Mouse (Mus musculus): ENCODE measurements around the gene Pank1.

Gene Pank1

DNA sequence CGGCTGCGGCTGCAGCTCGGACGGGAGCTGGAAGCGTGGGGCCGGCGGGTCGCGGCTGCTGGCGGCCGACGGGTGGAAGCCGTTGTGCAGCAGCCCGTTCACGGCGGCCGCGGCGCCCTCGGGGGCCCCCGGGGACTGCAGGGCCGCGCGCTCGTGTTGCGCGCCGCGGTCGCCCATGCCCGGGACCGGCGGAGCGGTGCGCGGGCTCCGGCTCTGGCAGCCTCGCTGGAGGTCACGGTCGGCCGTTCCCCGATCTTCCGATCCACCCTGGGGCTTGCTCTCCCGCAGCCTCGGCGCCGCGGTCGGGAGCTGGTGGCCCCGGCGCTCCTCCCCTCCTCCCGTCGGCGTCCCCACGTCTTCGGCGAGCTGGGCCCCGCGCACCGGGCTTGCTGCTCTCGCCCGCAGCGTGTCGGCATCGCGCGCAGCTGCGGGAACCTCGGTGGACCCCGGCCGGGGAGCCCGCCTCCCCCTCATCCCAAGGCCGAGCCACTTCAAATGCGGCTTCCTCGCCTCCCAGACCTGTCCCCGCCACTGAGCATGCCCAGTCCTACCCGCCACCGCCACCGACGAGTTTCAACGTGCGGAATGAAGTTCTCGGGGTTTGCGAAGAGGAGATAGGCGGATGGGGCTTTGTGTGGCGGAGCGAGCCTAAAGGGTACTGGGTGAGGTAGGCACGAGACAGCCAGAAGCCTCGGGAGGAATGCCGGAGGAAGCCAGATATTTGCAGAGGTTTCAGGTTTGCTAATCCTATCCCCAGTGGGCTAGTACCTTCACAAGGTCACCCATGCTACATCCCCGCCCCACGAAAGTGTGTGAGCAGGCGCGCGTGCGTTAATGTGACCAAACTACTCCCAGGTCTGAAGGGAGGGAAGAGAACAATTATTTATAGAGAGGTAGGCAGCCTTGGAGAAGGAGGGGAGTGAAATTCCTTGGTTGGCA lies at the start of gene Pank1:
Gene Pank1 (minus strand): TSS at position 853 of the 939 bp plus-strand sequence.
- peak; percentile 75 for DNase-seq (ENCODE audit: low read depth, low spot score)

- DNase-seq (ENCODE audit: low read depth, low spot score): no peak
These were observed 43.3 kb upstream of the Pank1 start for GRCm38 (mm10) chr19:34922603-34922963.

DNA sequence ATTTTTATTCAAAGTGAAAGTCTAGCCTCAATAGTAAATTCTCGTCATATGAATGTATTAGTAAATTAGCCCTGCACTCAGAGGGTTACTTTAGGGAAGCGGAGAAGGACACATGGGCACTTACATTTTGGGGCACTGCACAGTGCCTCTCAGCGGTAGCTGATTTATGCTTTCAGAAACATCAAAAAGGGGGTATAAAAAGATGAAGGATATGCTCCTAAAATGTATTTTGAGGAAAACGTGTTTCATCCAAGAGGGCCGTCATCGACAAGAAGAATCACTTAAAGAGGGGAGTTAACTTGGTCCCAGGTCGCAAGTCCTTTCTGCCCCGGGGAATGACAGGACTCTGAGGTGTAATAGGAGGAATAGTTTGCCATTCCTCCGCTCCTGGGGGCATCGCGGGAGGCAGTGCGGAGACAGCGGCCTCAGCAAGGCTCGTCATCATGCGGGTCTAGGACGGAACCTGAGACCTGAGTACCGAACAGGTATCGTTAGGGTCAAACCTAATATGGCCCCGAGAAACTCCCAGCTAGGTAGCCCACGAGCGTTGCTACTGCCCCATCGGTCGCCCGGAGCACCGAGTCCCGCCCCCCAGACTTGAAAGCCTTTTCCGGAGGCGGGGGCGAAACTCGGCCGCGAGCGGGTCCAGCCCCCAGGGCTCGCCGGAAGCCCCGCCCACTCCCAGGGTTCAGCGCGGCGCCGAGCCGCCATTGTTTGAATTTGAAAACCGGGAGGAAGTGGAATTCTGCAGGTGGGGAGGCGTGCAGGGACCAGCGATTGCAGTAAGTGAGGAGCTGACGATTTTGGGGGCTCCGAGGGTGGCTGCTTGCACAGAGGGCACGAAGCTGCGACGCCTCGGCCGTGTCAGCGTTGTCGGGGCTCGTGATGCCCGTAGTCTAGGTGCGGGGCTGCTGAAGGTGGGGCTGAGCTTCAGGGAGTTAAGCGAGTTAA lies 42.7 kb upstream of the Pank1 start, which contains the start of gene Kif20b:
Gene Kif20b (plus strand): TSS at position 710 of the 951 bp plus-strand sequence.
- peak; percentile 93 for DNase-seq (ENCODE audit: low read depth, low spot score)

DNA sequence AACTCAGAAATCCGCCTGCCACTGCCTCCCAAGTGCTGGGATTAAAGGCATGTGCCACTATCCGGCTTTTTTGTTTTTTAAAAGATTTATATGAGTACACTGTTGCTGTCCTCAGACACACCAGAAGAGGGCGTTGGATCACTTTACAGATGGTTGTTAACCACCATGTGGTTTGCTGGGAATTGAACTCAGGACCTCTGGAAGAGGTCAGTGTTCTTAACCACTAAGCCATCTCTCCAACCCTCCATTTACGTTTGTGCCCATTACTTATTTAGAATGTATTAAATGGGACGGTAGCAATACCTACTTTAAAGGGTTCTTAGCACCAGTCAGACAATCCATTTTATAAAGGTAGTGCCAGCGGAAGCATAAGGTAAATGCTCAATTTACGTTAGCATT lies 42.0 kb upstream of the Pank1 start:
- DNase-seq (ENCODE audit: low read depth, low spot score): peak; percentile 15

DNA sequence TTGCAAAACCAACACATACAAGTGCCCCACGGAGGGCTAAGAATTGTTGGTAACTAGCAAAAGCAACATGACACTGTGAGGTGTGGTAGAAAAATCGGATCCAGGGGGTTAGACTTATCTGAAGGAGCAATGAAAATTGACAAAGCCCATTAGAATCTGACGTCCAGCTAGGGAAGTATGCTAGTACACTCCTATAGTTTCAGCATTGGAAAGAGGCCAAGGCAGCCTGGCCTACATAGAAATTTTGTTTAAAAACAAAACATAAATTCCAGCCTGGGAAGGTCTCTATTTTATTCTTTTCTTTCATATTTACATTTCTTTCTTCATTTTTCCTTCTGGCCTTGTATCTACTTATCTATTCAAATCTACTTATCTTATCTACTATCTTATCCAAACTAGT lies 41.3 kb upstream of the Pank1 start:
- no peak for DNase-seq (ENCODE audit: low read depth, low spot score)

- DNase-seq (ENCODE audit: low read depth, low spot score): no peak
These were observed 40.8 kb upstream of the Pank1 start for GRCm38 (mm10) chr19:34920066-34920465.

DNA sequence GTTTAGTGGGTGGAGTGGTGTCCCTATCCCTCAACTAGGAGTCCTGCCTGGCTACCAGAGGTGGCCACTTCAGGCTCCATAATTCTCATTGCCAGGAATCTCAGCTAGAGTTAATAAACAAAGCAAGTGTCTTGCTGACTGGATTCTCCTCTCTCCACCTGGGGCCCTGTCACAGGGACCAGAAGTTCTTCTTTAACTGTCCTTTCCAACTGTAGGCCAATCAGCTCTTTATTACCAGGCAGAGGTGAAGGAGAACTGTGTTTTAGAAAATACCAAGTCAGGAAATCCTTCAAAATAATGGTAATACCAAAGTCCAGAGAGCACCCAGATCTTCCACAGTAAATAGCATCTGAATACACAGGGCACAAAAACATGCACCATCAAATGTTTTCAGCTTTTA lies 33.1 kb upstream of the Pank1 start:
- no peak for DNase-seq (ENCODE audit: low read depth, low spot score)

GRCm38 (mm10) chr19:34906772-34907171 lies 27.5 kb upstream of the Pank1 start:
- DNase-seq (ENCODE audit: low read depth, low spot score): no peak

DNA sequence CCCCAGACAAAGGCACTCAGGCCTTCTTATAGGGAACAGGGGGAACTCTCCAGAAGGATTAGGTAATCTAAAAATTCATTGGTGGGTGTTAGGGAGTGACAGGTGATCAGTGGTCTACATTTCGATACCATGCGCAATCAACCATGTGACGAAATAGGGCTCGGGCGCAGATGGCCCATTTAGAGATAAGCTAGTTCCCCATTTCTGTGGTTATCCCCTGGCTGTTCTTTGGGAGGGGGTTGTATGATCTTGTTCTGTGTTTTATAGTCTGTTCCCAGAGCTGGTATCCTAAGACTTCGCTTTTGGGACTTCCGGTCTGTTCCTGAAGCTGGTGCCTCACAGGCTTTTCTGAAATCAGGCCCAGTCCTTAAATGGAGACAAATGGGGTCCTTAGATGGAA lies 26.2 kb upstream of the Pank1 start:
- DNase-seq (ENCODE audit: low read depth, low spot score): no peak

DNA sequence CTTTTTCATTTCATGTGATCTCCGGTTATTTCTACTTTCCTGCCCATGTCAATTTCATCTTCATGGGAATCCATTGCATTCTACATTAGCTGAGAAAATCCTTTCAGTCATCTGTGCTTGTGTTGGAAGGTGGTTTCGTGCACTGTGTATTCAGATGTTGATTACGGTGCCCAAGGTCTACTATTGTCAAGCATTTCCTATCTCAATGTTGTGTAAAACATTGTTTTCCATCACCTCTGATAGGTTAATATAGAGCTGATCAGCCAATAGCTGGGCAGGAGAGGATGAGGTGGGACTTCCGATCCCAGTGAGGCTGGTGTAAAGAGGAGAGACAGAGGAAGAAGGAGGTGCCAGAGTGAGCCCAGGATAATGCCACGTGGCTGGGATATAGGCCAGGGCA lies 24.8 kb upstream of the Pank1 start:
- DNase-seq (ENCODE audit: low read depth, low spot score): no peak

DNA sequence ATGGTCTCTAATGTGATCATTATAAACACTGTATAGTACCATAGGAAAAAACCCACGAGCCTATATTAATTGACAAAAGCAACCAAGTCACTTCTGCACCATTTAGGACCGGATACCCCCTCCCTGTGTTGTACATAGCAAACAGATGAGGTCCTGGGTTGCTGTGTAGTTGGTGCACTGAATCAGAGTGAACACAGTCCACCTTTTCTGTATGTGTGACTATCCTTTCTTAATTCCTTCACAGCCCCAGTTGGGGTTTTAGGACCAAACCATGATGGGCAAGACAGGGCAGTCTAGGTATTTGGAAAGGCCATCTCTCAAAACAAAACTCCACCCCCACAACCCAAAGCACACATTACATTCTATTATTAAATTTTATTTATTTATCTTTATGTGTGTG lies 22.5 kb upstream of the Pank1 start:
- no peak for DNase-seq (ENCODE audit: low read depth, low spot score)

DNA sequence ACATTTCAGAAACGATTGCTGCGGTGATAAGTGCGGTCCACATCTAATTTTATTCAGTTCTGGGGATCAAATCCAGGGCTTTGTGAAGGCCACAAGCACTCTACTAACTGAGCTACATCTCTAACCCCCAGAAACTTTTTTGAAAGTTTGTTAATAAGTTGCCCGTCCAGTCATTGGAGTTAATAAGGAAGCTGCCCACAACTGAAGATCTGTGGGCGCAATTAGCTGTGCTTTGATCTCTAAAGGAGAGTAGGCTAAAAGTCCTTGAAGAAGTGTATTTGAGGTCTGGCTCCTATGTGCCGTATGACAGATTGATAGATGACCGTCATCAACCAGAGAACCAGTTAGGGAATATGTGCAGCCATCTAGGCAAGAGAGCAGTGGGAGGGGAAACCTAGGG lies 22.0 kb upstream of the Pank1 start:
- DNase-seq (ENCODE audit: low read depth, low spot score): no peak

DNA sequence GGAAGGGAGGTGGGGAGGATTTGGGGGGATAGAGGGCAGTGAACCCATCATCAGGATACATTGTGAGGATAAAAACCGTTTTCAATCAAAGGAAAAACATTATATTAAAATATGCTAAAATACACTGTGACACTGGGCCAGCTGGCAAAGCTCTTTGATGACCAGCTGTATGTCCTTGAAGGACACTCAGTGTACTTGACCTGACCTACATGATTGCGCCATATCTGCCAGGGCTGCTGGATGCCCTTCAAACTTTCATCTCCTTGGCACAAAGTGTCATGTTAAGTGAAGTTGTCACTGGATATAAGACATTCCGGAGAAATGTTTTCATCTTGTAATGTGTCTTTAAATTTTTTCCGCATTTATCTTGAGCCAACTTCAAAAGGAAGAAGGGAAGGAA lies 19.7 kb upstream of the Pank1 start:
- DNase-seq (ENCODE audit: low read depth, low spot score): no peak

DNA sequence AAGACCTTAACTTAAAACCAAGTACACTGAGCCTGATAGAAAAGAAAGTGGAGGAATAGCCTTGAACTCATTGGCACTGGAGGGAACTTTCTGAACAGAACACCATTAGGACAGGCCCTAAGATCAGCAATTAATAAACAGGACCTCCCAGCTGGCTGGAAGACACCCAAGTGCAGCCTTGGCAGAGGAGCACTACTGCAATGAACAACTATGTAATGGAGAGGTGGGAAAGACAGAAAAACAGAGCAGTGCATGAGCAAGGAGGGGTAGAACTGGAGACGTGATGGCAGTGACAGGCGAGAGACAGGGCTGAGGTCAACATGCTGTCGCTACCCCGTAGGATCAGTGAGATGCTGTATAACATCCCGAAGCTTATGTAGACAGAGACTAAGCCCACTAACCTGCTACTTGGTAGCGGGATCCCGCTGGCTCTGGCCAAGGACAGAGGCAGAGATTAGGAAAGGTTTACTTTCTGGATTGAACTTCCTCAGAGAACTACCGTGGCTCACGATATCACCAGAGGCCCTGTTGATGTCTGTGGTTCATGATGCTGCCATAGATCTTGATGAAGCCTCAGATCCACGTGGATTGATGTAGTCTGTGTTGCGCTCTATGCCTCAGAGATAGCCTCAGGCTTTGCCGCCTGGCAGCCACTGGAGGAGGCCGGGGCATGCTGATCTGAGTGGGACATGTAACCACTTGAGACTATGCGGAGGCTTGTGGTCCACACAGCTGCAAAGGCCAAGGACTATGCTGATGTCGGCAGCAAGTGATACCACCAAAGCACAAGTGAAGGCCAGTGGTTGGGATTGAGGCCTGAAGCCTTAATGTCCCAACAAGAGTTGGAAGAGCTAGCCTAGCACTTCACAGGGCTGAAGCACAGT lies 18.1 kb upstream of the Pank1 start:
- no peak for DNase-seq (ENCODE audit: low read depth, low spot score)

DNA sequence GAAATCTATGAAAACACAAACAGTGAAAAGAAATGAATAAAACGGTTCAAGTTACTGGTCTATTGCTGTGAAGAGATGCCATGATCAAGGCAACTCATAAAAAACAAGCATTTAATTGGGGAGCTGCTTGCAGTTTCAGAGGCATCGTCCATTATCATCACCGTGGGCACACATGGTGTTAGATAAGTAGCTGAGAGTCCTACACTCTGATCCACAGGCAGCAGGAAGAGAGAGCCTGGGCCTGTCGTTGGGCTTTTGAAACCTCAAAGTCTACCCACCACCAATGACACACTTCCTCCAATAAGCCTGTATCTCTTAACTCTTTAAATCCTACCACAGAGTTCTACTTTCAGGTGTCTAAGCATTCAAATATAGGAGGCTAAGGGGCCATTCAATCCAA lies 15.8 kb upstream of the Pank1 start:
- DNase-seq (ENCODE audit: low read depth, low spot score): no peak

DNA sequence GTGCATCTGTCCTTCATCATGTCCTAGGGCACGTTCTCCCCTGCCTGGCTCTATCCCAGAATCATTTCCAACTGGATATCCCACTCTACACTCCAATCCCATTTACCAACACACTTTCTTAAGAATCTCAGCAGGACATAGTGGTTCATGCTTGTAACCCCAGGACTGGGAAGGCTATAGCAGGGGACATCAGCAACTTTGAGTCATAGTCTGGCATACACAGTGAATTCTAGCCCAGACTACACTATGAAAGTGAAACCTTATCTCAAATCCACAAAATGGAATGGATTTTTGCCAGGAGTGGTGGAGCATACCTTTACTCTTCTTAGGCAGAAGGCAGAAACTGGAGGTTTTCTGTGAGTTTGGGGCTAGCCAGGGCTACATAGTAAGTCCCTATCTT lies 12.3 kb upstream of the Pank1 start:
- DNase-seq (ENCODE audit: low read depth, low spot score): no peak

DNA sequence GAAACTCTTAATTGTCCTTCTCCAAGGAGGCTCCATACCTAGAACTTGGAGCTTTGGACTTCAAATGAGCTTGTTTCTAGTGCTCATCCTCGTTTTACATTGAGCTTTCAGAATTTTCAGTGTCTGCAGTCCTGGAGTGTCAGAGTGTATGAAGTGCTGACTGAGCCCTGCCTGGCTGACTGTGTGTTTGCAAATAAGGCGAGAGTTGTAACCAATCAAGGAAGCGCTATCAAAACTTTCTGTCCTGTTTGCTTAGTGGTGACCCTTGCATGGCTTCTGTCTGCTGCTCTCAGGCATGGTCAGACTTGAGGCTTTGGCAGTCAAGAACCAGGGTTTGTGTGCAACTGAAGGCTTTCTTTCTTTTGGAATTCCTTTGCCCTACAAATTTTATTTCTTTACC lies 11.7 kb upstream of the Pank1 start:
- no peak for DNase-seq (ENCODE audit: low read depth, low spot score)

- no peak for DNase-seq (ENCODE audit: low read depth, low spot score)
These were observed 7.1 kb upstream of the Pank1 start for GRCm38 (mm10) chr19:34886324-34886723.

DNA sequence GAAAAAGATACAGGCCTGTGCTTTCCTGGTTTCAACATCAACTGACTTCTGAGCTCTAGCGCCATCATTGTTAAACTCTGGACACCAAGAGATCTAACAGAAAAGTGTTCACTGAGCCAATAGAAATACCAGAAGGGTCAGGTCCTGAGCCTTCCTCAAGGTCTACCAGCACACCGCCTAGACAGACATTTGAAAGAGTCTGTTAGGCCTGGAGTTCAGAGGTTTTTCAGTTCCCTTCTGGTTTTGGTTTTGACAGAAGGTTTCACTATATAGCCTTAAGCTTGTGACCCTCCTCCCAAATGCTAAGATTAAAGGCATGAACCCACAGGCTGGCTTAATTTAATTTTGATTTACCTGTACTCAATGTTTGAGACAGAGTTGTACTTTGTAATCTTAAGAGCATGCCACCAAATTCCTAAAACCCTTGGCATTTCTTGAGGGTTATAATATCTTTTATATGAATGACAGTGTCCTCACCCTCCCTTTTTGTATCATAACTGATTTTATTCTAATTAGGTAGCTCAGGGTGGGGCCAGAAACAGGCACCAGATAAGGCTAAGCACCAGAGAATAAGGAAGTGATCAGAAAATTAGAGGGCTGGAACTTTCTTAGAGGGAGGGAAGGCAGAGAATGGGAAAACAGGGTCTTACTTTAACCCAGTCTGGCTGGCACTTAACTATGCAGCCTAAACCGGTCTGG lies 4.4 kb upstream of the Pank1 start:
- no peak for DNase-seq (ENCODE audit: low read depth, low spot score)

DNA sequence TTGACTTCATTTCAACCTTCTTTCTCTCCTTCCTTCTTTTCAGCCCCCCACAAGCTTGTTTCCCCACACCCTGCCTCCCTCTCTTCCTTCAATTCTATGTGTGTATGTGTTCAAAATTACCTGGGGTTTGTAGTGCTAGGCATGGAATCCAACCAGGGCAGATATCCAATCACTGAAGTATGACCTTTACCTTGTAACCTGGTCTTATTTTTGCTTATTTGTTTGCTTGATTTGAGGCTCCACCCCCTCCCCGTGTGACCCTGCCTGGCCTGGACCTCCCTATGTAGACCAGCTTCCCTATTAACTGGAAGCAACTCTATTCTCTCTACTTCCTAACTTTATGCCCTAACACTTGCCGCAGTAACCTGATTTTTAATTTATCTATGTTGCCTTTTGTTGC lies 3.2 kb upstream of the Pank1 start:
- DNase-seq (ENCODE audit: low read depth, low spot score): no peak

GRCm38 (mm10) chr19:34881160-34881559 lies 1.9 kb upstream of the Pank1 start:
- no peak for DNase-seq (ENCODE audit: low read depth, low spot score)

Data from mesoderm, embryonic 11.5 days (tissue).